Mouse (Mus musculus): Measurements from ENCODE around the gene Pbx3. TPM values are rescaled to one million over a fixed set of nuclear protein-coding genes. Genes with fewer than 3 reads are reported as not detected.

Pbx3 gene
- polyA plus RNA-seq, 1 experiment from 2014 or later: 53.2 TPM

- Histone ChIP-seq H3K4me3 (ENCODE audit: low read depth, low read length) (no peak overlapping the region), H3K9ac (replicated peaks; ENCODE audit: low read length) (no peak overlapping the region), H3K9me3 (replicated peaks; ENCODE audit: control insufficient read depth, low read length) (no peaks in the 10 kb centered on the region), H3K4me2 (ENCODE audit: low read depth, low read length) (no peak overlapping the region), H3K27me3 (ENCODE audit: control insufficient read depth, insufficient read depth, low read length) (no peaks in the 10 kb centered on the region), H3K36me3 (replicated peaks; ENCODE audit: control insufficient read depth, insufficient read depth, low read depth, low read length) (no peaks in the 10 kb centered on the region), H3K27ac (replicated peaks; ENCODE audit: low read depth, low read length) (no peak overlapping the region), H3K4me1 (ENCODE audit: control insufficient read depth, insufficient read depth, low read length) (peaks cover 2% of the 10 kb centered on the region; the same call in 1 of the 2 replicates)
- 13% methylated on average over 1 of the region's 1 CpGs for WGBS
- DNase-seq (ENCODE audit: low spot score) (peak; percentile 29), ATAC-seq (replicated peaks; ENCODE audit: insufficient number of reproducible peaks, low FRiP score, low TSS enrichment, low read depth) (no peak)
Observed at GRCm38 (mm10) chr2:34253627-34254026, 119.3 kb downstream of the Pbx3 start.

GRCm38 (mm10) chr2:34253111-34253510 is 119.8 kb downstream of the Pbx3 start:
- peaks cover 2% of the 10 kb centered on the region; the same call in 1 of the 2 replicates for H3K4me1 ChIP-seq (ENCODE audit: control insufficient read depth, insufficient read depth, low read length)
- no peak overlapping the region for H3K4me3 ChIP-seq (ENCODE audit: low read depth, low read length)
- H3K36me3 ChIP-seq (replicated peaks; ENCODE audit: control insufficient read depth, insufficient read depth, low read depth, low read length): no peaks in the 10 kb centered on the region
- no peaks in the 10 kb centered on the region for H3K9me3 ChIP-seq (replicated peaks; ENCODE audit: control insufficient read depth, low read length)
- no peak overlapping the region for H3K9ac ChIP-seq (replicated peaks; ENCODE audit: low read length)
- no peak for ATAC-seq (replicated peaks; ENCODE audit: insufficient number of reproducible peaks, low FRiP score, low TSS enrichment, low read depth)
- no peaks in the 10 kb centered on the region for H3K27me3 ChIP-seq (ENCODE audit: control insufficient read depth, insufficient read depth, low read length)
- H3K4me2 ChIP-seq (ENCODE audit: low read depth, low read length): no peak overlapping the region
- 12% methylated on average over 1 of the region's 1 CpGs for WGBS
- peak; percentile 58 for DNase-seq (ENCODE audit: low spot score)
- H3K27ac ChIP-seq (replicated peaks; ENCODE audit: low read depth, low read length): peak overlapping the region; percentile 35; the same call in 1 of the 2 replicates

- Histone ChIP-seq H3K9ac (replicated peaks; ENCODE audit: low read length) (no peak overlapping the region), H3K27me3 (ENCODE audit: control insufficient read depth, insufficient read depth, low read length) (no peaks in the 10 kb centered on the region), H3K36me3 (replicated peaks; ENCODE audit: control insufficient read depth, insufficient read depth, low read depth, low read length) (no peaks in the 10 kb centered on the region), H3K4me2 (ENCODE audit: low read depth, low read length) (no peak overlapping the region), H3K4me1 (ENCODE audit: control insufficient read depth, insufficient read depth, low read length) (peaks cover 2% of the 10 kb centered on the region; the same call in 1 of the 2 replicates), H3K9me3 (replicated peaks; ENCODE audit: control insufficient read depth, low read length) (no peaks in the 10 kb centered on the region), H3K27ac (replicated peaks; ENCODE audit: low read depth, low read length) (no peak overlapping the region), H3K4me3 (ENCODE audit: low read depth, low read length) (no peak overlapping the region)
- DNase-seq (ENCODE audit: low spot score) (peak; percentile 47), ATAC-seq (replicated peaks; ENCODE audit: insufficient number of reproducible peaks, low FRiP score, low TSS enrichment, low read depth) (no peak)
- 40% methylated on average over 3 of the region's 3 CpGs for WGBS
Observed at GRCm38 (mm10) chr2:34252286-34252685, 120.7 kb downstream of the Pbx3 start.

- peak overlapping the region; percentile 49 for H3K4me3 ChIP-seq (ENCODE audit: low read depth, low read length)
- 3% methylated on average over 18 of the region's 18 CpGs for WGBS
- H3K27ac ChIP-seq (replicated peaks; ENCODE audit: low read depth, low read length): peak overlapping the region; percentile 83
- H3K4me1 ChIP-seq (ENCODE audit: control insufficient read depth, insufficient read depth, low read length): peaks cover 2% of the 10 kb centered on the region; the same call in 1 of the 2 replicates
- peak; percentile 63; the same call in 1 of the 2 replicates for ATAC-seq (replicated peaks; ENCODE audit: insufficient number of reproducible peaks, low FRiP score, low TSS enrichment, low read depth)
- H3K9ac ChIP-seq (replicated peaks; ENCODE audit: low read length): peak overlapping the region; percentile 74
- no peaks in the 10 kb centered on the region for H3K36me3 ChIP-seq (replicated peaks; ENCODE audit: control insufficient read depth, insufficient read depth, low read depth, low read length)
- H3K27me3 ChIP-seq (ENCODE audit: control insufficient read depth, insufficient read depth, low read length): no peaks in the 10 kb centered on the region
- DNase-seq (ENCODE audit: low spot score): peak; percentile 21
- peak overlapping the region; percentile 57 for H3K4me2 ChIP-seq (ENCODE audit: low read depth, low read length)
- H3K9me3 ChIP-seq (replicated peaks; ENCODE audit: control insufficient read depth, low read length): no peaks in the 10 kb centered on the region
Observed at GRCm38 (mm10) chr2:34249961-34250658, 122.8 kb downstream of the Pbx3 start.

- peak overlapping the region; percentile 49 for H3K4me3 ChIP-seq (ENCODE audit: low read depth, low read length)
- H3K9ac ChIP-seq (replicated peaks; ENCODE audit: low read length): peak overlapping the region; percentile 74
- peak overlapping the region; percentile 57 for H3K4me2 ChIP-seq (ENCODE audit: low read depth, low read length)
- no peaks in the 10 kb centered on the region for H3K36me3 ChIP-seq (replicated peaks; ENCODE audit: control insufficient read depth, insufficient read depth, low read depth, low read length)
- under 1% methylated on average over 15 of the region's 15 CpGs for WGBS
- no peaks in the 10 kb centered on the region for H3K9me3 ChIP-seq (replicated peaks; ENCODE audit: control insufficient read depth, low read length)
- DNase-seq (ENCODE audit: low spot score) (peak; percentile 84), ATAC-seq (replicated peaks; ENCODE audit: insufficient number of reproducible peaks, low FRiP score, low TSS enrichment, low read depth) (peak; percentile 88)
- peaks cover 2% of the 10 kb centered on the region; the same call in 1 of the 2 replicates for H3K4me1 ChIP-seq (ENCODE audit: control insufficient read depth, insufficient read depth, low read length)
- peak overlapping the region; percentile 83 for H3K27ac ChIP-seq (replicated peaks; ENCODE audit: low read depth, low read length)
- no peaks in the 10 kb centered on the region for H3K27me3 ChIP-seq (ENCODE audit: control insufficient read depth, insufficient read depth, low read length)
Observed at GRCm38 (mm10) chr2:34249141-34249960, 123.6 kb downstream of the Pbx3 start.

GRCm38 (mm10) chr2:34240885-34241284 is 132.1 kb downstream of the Pbx3 start:
- Histone ChIP-seq H3K4me3 (ENCODE audit: low read depth, low read length) (no peak overlapping the region), H3K27me3 (ENCODE audit: control insufficient read depth, insufficient read depth, low read length) (no peaks in the 10 kb centered on the region), H3K9ac (replicated peaks; ENCODE audit: low read length) (no peak overlapping the region), H3K4me1 (ENCODE audit: control insufficient read depth, insufficient read depth, low read length) (no peaks in the 10 kb centered on the region), H3K4me2 (ENCODE audit: low read depth, low read length) (no peak overlapping the region), H3K27ac (replicated peaks; ENCODE audit: low read depth, low read length) (no peak overlapping the region), H3K36me3 (replicated peaks; ENCODE audit: control insufficient read depth, insufficient read depth, low read depth, low read length) (no peaks in the 10 kb centered on the region), H3K9me3 (replicated peaks; ENCODE audit: control insufficient read depth, low read length) (no peaks in the 10 kb centered on the region)
- ATAC-seq (replicated peaks; ENCODE audit: insufficient number of reproducible peaks, low FRiP score, low TSS enrichment, low read depth) (no peak), DNase-seq (ENCODE audit: low spot score) (no peak)

GRCm38 (mm10) chr2:34239315-34239858 is 133.6 kb downstream of the Pbx3 start:
- no peaks in the 10 kb centered on the region for H3K4me1 ChIP-seq (ENCODE audit: control insufficient read depth, insufficient read depth, low read length)
- H3K27ac ChIP-seq (replicated peaks; ENCODE audit: low read depth, low read length): no peak overlapping the region
- no peak overlapping the region for H3K4me2 ChIP-seq (ENCODE audit: low read depth, low read length)
- no peaks in the 10 kb centered on the region for H3K27me3 ChIP-seq (ENCODE audit: control insufficient read depth, insufficient read depth, low read length)
- H3K9ac ChIP-seq (replicated peaks; ENCODE audit: low read length): no peak overlapping the region
- H3K9me3 ChIP-seq (replicated peaks; ENCODE audit: control insufficient read depth, low read length): no peaks in the 10 kb centered on the region
- H3K4me3 ChIP-seq (ENCODE audit: low read depth, low read length): no peak overlapping the region
- WGBS: 65% methylated on average over 4 of the region's 4 CpGs
- DNase-seq (ENCODE audit: low spot score) (no peak), ATAC-seq (replicated peaks; ENCODE audit: insufficient number of reproducible peaks, low FRiP score, low TSS enrichment, low read depth) (no peak)
- H3K36me3 ChIP-seq (replicated peaks; ENCODE audit: control insufficient read depth, insufficient read depth, low read depth, low read length): no peaks in the 10 kb centered on the region
